Mouse (Mus musculus) intestine, embryonic 14.5 days (tissue): Measurements from ENCODE around the gene Caprin1. TPM values are rescaled to one million over a fixed set of nuclear protein-coding genes. Genes with fewer than 3 reads are reported as not detected.

Experiments
- ATAC-seq: fragments of 200-750 bp; cut with Nextera tagmentation; replicated peaks from 2 replicates; pipeline ENCODE4 v1.8.0; 2017; ENCODE audit warnings: low read depth, moderate number of reproducible peaks, moderate TSS enrichment, moderate library complexity; ENCODE audit not compliant: low FRiP score, low TSS enrichment
- DNase-seq: peaks from one replicate; pipeline ENCODE4 v3.0.0-alpha.2; 2018; ENCODE audit warnings: low spot score
- H3K27ac ChIP-seq: fragments of 300-500 bp; sonication (generic); 2 replicates; pipeline ENCODE4 v1.5.1; 2014; ENCODE audit warnings: low read depth, mild to moderate bottlenecking, control low read depth
- H3K27me3 ChIP-seq: fragments of 300-500 bp; sonication (generic); replicated peaks from 2 replicates; pipeline ENCODE4 v1.6.1; 2014; ENCODE audit warnings: low read length, control low read depth; ENCODE audit not compliant: control insufficient read depth, insufficient read depth
- H3K36me3 ChIP-seq: fragments of 300-500 bp; sonication (generic); 2 replicates; pipeline ENCODE4 v1.6.1; 2014; ENCODE audit warnings: low read length, control low read depth; ENCODE audit not compliant: control insufficient read depth, insufficient read depth
- H3K4me1 ChIP-seq: fragments of 300-500 bp; sonication (generic); replicated peaks from 2 replicates; pipeline ENCODE4 v1.6.1; 2014; ENCODE audit warnings: low read length, control low read depth, mixed read lengths; ENCODE audit not compliant: control insufficient read depth, insufficient read depth
- H3K4me2 ChIP-seq: fragments of 300-500 bp; sonication (generic); 2 replicates; pipeline ENCODE4 v1.6.1; 2014; ENCODE audit warnings: low read length
- H3K4me3 ChIP-seq: fragments of 300-500 bp; sonication (generic); 2 replicates; pipeline ENCODE4 v1.5.1; 2014; ENCODE audit warnings: low read depth, low read length, control low read depth, mixed read lengths
- H3K9ac ChIP-seq: fragments of 300-500 bp; sonication (generic); 2 replicates; pipeline ENCODE4 v1.6.1; 2014; ENCODE audit warnings: mild to moderate bottlenecking, low read length
- H3K9me3 ChIP-seq: fragments of 300-500 bp; sonication (generic); 2 replicates; pipeline ENCODE4 v1.6.1; 2016; ENCODE audit warnings: low read length, control low read depth; ENCODE audit not compliant: control insufficient read depth
- WGBS: fragments of 180-500 bp; shearing (Covaris S2); extraction: QIAGEN DNeasy Blood & Tissue Kit; methylation state at CpG from one replicate; pipeline ENCODE4 v1.1.7; 2014; 5-methylcytosine and 5-hydroxymethylcytosine counted together
- polyA plus RNA-seq: library from polyadenylated mRNA; unstranded; fragments of >200 nt; fragmentation: Nextera tagmentation; extraction: Ambion mirVana; gene quantifications from 2 replicates; pipeline ENCODE4 v1.2.1, GENCODE M21; 2014

Caprin1 gene
- polyA plus RNA-seq, 1 experiment from 2014 or later, result 344 TPM

DNA sequence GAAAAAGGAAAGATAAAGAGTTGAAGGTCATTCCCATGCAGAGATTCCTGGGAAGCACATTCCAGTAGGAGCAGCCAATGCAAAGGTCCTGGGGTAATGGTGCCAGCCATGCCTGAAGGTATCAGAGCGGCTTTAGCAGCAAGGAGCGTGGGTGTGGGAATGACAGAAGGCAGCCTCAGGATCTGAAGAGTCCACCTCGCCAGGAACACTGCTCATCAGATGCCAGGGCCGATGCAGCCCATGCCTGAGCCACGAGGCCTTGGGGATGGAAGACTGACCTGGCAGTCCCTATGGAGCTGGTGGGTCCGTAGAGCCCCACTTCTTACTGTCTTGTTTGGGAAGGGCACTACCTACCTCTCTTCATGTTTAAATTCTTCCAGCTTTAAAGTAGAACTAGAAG is 45.7 kb downstream of the Caprin1 start:
- no peaks in the 10 kb centered on the region for H3K4me1 ChIP-seq
- no peaks in the 10 kb centered on the region for H3K27me3 ChIP-seq
- no peak overlapping the region for H3K4me2 ChIP-seq
- no peaks in the 10 kb centered on the region for H3K9me3 ChIP-seq
- H3K4me3 ChIP-seq, result no peak overlapping the region
- ATAC-seq, result no peak
- WGBS, result 98% methylated on average over 6 of the region's 6 CpGs
- H3K36me3 ChIP-seq, result peaks cover 88% of the 10 kb centered on the region
- no peak overlapping the region for H3K9ac ChIP-seq
- no peak for DNase-seq
- no peak overlapping the region for H3K27ac ChIP-seq

DNA sequence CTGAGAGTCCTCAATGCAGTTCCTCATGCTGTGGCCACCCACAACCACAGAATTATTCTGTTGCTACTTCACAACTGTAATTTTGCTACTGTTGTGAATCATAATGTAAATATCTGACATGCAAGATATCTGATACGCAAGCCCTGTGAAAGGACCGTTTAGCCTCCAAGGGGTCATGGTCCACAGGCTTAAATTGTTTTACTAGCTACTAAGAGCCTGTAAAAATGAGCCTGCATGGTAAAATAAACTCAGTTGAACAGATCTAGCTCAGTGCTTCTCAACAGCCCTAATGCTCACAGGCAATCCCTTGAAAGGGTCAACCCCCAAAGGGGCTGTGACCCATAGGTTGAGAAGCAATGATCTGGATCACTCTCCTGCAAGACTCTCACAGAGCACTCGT is 48.4 kb downstream of the Caprin1 start:
- no peak overlapping the region for H3K4me2 ChIP-seq
- DNase-seq, result no peak
- ATAC-seq, result 0 out of 2 replicates have a peak, but pooled peaks have one; percentile 41
- no peaks in the 10 kb centered on the region for H3K27me3 ChIP-seq
- peaks cover 77% of the 10 kb centered on the region for H3K36me3 ChIP-seq
- no peaks in the 10 kb centered on the region for H3K9me3 ChIP-seq
- no peaks in the 10 kb centered on the region for H3K4me1 ChIP-seq
- WGBS, result 74% methylated on average over 3 of the region's 3 CpGs
- no peak overlapping the region for H3K4me3 ChIP-seq
- no peak overlapping the region for H3K9ac ChIP-seq
- H3K27ac ChIP-seq, result no peak overlapping the region

DNA sequence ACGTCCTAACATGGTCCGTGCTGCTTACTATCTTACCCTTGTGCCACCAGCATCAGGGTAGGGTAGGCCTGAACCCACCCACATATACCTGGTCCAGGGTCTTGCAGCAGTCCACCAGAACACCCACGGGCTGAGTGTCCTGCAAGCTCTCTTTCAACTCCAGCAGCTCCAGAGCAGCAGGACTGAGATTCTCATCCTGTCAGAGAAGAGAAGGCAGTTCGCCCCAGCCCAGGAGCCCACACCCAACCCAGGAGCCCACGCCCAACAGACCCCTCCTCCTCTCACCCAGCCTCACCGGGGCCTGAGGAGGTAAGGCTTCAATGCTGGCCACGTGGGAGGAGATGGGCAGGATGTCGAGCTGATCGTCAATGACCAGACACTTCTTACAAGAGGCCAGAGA is 49.6 kb downstream of the Caprin1 start:
- no peak for DNase-seq
- H3K9ac ChIP-seq, result no peak overlapping the region
- 91% methylated on average over 9 of the region's 9 CpGs for WGBS

DNA sequence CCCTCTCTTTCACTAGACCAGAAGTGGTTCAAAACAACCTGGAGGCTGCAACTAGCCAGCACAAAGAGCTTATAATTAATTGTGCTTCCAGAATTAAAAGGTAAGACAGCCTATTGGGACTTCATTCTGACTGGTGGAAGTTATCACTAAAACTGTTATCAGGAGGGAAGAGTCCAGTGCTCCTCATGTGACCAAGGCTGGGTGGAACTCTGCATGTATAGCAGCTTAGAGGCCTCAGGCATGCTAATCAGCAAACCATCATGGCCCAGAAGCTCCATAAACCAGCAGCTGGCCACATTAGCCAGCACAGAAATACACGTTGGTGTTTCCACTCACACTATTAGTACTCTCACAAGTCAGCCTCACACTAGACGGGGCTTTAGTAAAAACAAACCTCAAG is 50.7 kb downstream of the Caprin1 start:
- Histone ChIP-seq H3K4me3 (no peak overlapping the region), H3K9ac (no peak overlapping the region), H3K27ac (no peak overlapping the region), H3K4me2 (no peak overlapping the region), H3K9me3 (no peaks in the 10 kb centered on the region), H3K27me3 (no peaks in the 10 kb centered on the region), H3K36me3 (peaks cover 71% of the 10 kb centered on the region), H3K4me1 (no peaks in the 10 kb centered on the region)
- DNase-seq (no peak), ATAC-seq (no peak)
- WGBS, result 82% methylated on average over 2 of the region's 2 CpGs

More for the DNA sequence above, 49.6 kb downstream of the Caprin1 start:
- H3K4me1 ChIP-seq, result no peaks in the 10 kb centered on the region
- no peak overlapping the region for H3K4me2 ChIP-seq
- no peaks in the 10 kb centered on the region for H3K9me3 ChIP-seq
- no peaks in the 10 kb centered on the region for H3K27me3 ChIP-seq
- no peak overlapping the region for H3K4me3 ChIP-seq
- no peak overlapping the region for H3K27ac ChIP-seq
- ATAC-seq, result no peak
- peaks cover 75% of the 10 kb centered on the region for H3K36me3 ChIP-seq

DNA sequence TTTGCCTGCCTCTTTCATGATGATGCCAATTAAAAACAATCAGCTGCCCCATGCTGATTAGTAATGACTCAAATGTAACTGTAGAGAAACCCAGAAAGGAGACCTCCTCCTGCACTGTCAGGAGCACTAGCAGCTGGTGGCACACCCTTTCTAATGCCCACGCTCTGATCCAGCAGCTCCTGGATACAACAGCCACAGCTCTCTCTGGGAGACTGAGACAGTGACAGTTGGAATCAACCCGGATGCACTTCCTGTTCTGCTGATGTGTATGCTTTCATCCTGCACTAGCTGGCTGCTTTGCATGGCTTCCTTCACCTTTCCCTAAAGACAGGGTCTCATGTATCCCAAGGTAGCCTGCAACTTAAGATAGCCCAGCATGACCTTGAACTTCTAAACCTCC is 51.4 kb downstream of the Caprin1 start:
- ATAC-seq, result no peak
- no peak for DNase-seq
- no peak overlapping the region for H3K27ac ChIP-seq
- H3K4me1 ChIP-seq, result no peaks in the 10 kb centered on the region
- no peaks in the 10 kb centered on the region for H3K9me3 ChIP-seq
- H3K4me3 ChIP-seq, result no peak overlapping the region
- H3K27me3 ChIP-seq, result no peaks in the 10 kb centered on the region
- H3K36me3 ChIP-seq, result peaks cover 69% of the 10 kb centered on the region
- H3K4me2 ChIP-seq, result no peak overlapping the region
- H3K9ac ChIP-seq, result no peak overlapping the region
- WGBS, result 86% methylated on average over 2 of the region's 2 CpGs

DNA sequence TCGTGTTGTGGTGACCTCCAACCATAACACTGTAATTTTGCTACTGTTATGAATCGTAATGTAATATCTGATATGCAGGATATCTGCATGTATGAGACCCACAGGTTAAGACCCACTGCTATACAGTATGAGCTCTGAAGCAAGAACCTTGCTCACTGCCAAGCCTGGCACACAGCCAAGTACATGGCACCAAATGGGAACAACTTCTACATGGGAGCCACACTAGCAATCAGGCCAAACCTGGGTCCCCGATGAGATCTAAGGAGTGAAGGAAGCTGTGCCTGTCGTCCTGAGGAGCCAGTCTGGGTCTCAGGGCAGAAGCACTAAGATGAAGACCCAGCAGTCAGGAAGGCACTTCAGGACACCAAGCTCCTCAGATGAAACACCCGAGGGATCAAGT is 52.0 kb downstream of the Caprin1 start:
- Histone ChIP-seq H3K27me3 (no peaks in the 10 kb centered on the region), H3K27ac (no peak overlapping the region), H3K4me1 (no peaks in the 10 kb centered on the region), H3K4me3 (no peak overlapping the region), H3K9me3 (no peaks in the 10 kb centered on the region), H3K4me2 (no peak overlapping the region), H3K9ac (no peak overlapping the region), H3K36me3 (peaks cover 65% of the 10 kb centered on the region)
- DNase-seq (no peak), ATAC-seq (no peak)
- WGBS, result 91% methylated on average over 5 of the region's 5 CpGs

DNA sequence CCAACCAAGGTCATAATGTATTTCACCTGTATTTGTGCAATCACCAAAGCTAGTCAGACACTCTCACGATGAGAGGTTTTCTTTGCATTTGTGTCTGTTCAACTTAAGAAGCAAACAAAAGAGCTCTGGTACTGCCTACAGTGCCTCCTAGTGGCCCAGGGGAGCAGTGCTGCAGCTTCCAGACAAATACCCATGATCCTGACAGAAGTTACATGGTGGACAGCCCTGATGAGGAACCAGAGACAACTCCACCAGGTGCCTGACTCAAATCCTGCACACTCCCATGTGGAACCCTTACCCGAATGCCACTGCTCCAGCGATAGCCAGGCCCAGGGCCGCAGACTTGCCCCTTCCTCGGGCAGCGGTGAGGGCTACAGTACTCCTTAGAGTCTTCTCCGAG is 53.5 kb downstream of the Caprin1 start:
- peak; percentile 72 for DNase-seq
- Histone ChIP-seq H3K4me3 (no peak overlapping the region), H3K4me2 (no peak overlapping the region), H3K4me1 (no peaks in the 10 kb centered on the region), H3K36me3 (peaks cover 64% of the 10 kb centered on the region), H3K9me3 (no peaks in the 10 kb centered on the region), H3K27me3 (no peaks in the 10 kb centered on the region), H3K27ac (no peak overlapping the region), H3K9ac (no peak overlapping the region)
- WGBS, result 78% methylated on average over 7 of the region's 7 CpGs
- no peak for ATAC-seq

DNA sequence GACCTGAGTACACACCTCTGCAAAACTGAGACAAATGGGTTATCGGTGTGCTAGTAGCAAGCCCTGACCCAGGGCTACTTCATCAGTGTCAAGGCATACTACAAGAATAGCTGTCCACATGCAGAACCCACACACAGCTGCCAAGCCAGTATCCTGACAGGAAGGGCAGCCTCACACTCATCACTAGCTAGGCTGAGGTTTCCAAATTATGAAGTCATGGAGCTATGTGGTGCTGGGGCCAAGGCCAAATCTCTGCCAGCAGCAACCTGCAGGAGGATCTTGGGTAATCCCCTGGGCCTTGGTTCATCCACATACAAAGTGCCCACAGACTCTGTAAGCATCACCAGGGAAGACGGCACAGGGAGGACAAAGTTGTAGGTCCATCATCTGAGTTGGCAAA is 53.9 kb downstream of the Caprin1 start:
- H3K9ac ChIP-seq, result no peak overlapping the region
- no peaks in the 10 kb centered on the region for H3K4me1 ChIP-seq
- no peak overlapping the region for H3K4me2 ChIP-seq
- no peak overlapping the region for H3K4me3 ChIP-seq
- H3K27me3 ChIP-seq, result no peaks in the 10 kb centered on the region
- H3K36me3 ChIP-seq, result peaks cover 64% of the 10 kb centered on the region
- no peak overlapping the region for H3K27ac ChIP-seq
- DNase-seq, result no peak
- H3K9me3 ChIP-seq, result no peaks in the 10 kb centered on the region
- 96% methylated on average over 2 of the region's 2 CpGs for WGBS
- no peak for ATAC-seq

DNA sequence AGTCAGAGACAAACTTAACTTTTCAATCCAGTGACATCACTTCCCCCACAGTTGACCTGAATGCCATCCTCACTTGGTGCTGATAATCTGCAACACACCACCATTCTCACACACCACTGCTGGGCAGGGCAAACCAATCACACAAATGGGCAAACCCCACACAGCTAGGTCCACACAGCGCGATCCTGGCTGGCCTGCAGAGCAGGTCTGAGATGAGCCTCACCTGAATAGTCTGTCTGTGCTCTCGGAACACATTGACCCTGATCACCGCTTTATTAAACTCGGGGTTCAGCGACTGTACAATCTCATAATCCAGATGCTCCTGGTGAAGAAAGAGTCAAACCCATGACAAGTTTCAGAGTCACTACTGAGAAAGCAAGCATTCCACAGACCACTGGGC is 54.6 kb downstream of the Caprin1 start:
- WGBS, result 98% methylated on average over 6 of the region's 6 CpGs
- Histone ChIP-seq H3K9me3 (no peaks in the 10 kb centered on the region), H3K27ac (no peak overlapping the region), H3K36me3 (peaks cover 58% of the 10 kb centered on the region), H3K4me3 (no peak overlapping the region), H3K4me2 (no peak overlapping the region), H3K9ac (no peak overlapping the region), H3K27me3 (no peaks in the 10 kb centered on the region), H3K4me1 (no peaks in the 10 kb centered on the region)
- DNase-seq (no peak), ATAC-seq (no peak)
